Mouse (Mus musculus) heart, adult 2 months (tissue): Measurements from ENCODE around the gene Hdac5.

Experiments
- CTCF ChIP-seq: fragments of 200-600 bp; IDR thresholded peaks from 2 replicates; pipeline ENCODE4 v1.8.1; 2022; ENCODE audit warnings: antibody characterized with exemption, mild to moderate bottlenecking, moderate library complexity
- EP300 ChIP-seq: fragments of 200-500 bp; IDR thresholded peaks from 2 replicates; pipeline ENCODE4 v1.6.1; 2011; ENCODE audit warnings: low read depth, low read length, control low read depth; ENCODE audit not compliant: insufficient read depth
- POLR2A ChIP-seq: fragments of 200-500 bp; IDR thresholded peaks from 2 replicates; pipeline ENCODE4 v1.6.1; 2011; ENCODE audit warnings: mild to moderate bottlenecking, low read depth, low read length, control low read depth; ENCODE audit not compliant: insufficient read depth

GRCm38 (mm10) chr11:102217876-102218430, 12.0 kb downstream of the Hdac5 start:
- no peak for TF ChIP-seq CTCF
- TF ChIP-seq POLR2A, result no peak
- TF ChIP-seq EP300, result no peak
